Mouse (Mus musculus) embryo, embryonic 10 days (tissue): ENCODE measurements around the gene Paxx.

Experiments used
- DNase-seq: peaks from one replicate; pipeline ENCODE4 v3.0.0-alpha.2; 2015; ENCODE audit warnings: low spot score

Gene Paxx

GRCm38 (mm10) chr2:25482969-25483368 is 22.1 kb upstream of the Paxx start:
- DNase-seq: peak; percentile 46

GRCm38 (mm10) chr2:25480541-25480940 is 19.6 kb upstream of the Paxx start:
- DNase-seq: no peak

GRCm38 (mm10) chr2:25479551-25480311 is 18.8 kb upstream of the Paxx start:
- no peak for DNase-seq

- DNase-seq: no peak
Measured at GRCm38 (mm10) chr2:25477967-25478675, 17.2 kb upstream of the Paxx start.

GRCm38 (mm10) chr2:25477541-25477940 is 16.6 kb upstream of the Paxx start:
- DNase-seq: no peak

- no peak for DNase-seq
Measured at GRCm38 (mm10) chr2:25472550-25472949, 11.7 kb upstream of the Paxx start.

- no peak for DNase-seq
Measured at GRCm38 (mm10) chr2:25469969-25470368, 9.1 kb upstream of the Paxx start, which contains the start of gene Ptgds. Gene Ptgds, minus strand, starts transcription at chr2:25470046.

- no peak for DNase-seq
Measured at GRCm38 (mm10) chr2:25468962-25469915, 8.3 kb upstream of the Paxx start.

GRCm38 (mm10) chr2:25467606-25468303 is 6.9 kb upstream of the Paxx start:
- no peak for DNase-seq

GRCm38 (mm10) chr2:25465816-25466635 is 5.1 kb upstream of the Paxx start:
- peak; percentile 20 for DNase-seq

- no peak for DNase-seq
Measured at GRCm38 (mm10) chr2:25465256-25465655, 4.4 kb upstream of the Paxx start.

- no peak for DNase-seq
Measured at GRCm38 (mm10) chr2:25463630-25464029, 2.7 kb upstream of the Paxx start.

GRCm38 (mm10) chr2:25461407-25461806 is 513 bp upstream of the Paxx start:
- no peak for DNase-seq

GRCm38 (mm10) chr2:25460135-25460534 is 759 bp downstream of the Paxx start:
- DNase-seq: no peak

- DNase-seq: no peak
Measured at GRCm38 (mm10) chr2:25458911-25459310, 2.0 kb downstream of the Paxx start.

- no peak for DNase-seq
Measured at GRCm38 (mm10) chr2:25457022-25457896, 3.6 kb downstream of the Paxx start.

GRCm38 (mm10) chr2:25456205-25456953 is 4.5 kb downstream of the Paxx start, which contains the start of gene Clic3:
Gene Clic3, plus strand, starts transcription at chr2:25456838.
- no peak for DNase-seq

- no peak for DNase-seq
Measured at GRCm38 (mm10) chr2:25452951-25453350, 7.9 kb downstream of the Paxx start.
